Mouse (Mus musculus) kidney, adult 2 months (tissue): ENCODE measurements at regions not wholly inside any gene's neighbourhood (a gene's known extent, or its start where the extent isn't known, plus 50 kb on each side); places are given as distances from the start of the nearest gene placed in this dataset.

Experiments
- DNase-seq: peaks from one replicate; pipeline ENCODE4 v3.0.0; 2021
- H3K27ac ChIP-seq: fragments of 200-500 bp; 2 replicates; pipeline ENCODE4 v1.5.1; 2012; ENCODE audit warnings: low read depth, low read length, control low read depth, inconsistent platforms; ENCODE audit not compliant: insufficient read depth
- H3K27me3 ChIP-seq: fragments of 200-500 bp; replicated peaks from 2 replicates; pipeline ENCODE4 v1.6.1; 2012; ENCODE audit warnings: mild to moderate bottlenecking, moderate library complexity, low read length, inconsistent platforms; ENCODE audit not compliant: control insufficient read depth, insufficient read depth
- H3K36me3 ChIP-seq: fragments of 200-500 bp; 2 replicates; pipeline ENCODE4 v1.6.1; 2012; ENCODE audit warnings: mild to moderate bottlenecking, moderate library complexity, low read length, inconsistent platforms; ENCODE audit not compliant: control insufficient read depth, insufficient read depth
- H3K4me1 ChIP-seq: fragments of 200-500 bp; 2 replicates; pipeline ENCODE4 v1.6.1; 2011; ENCODE audit warnings: low read length; ENCODE audit not compliant: control insufficient read depth, insufficient read depth
- H3K4me3 ChIP-seq: fragments of 200-500 bp; 2 replicates; pipeline ENCODE4 v1.5.1; 2011; ENCODE audit warnings: mild to moderate bottlenecking, low read depth, low read length, control low read depth; ENCODE audit not compliant: insufficient read depth
- CTCF ChIP-seq: fragments of 200-500 bp; conservative IDR thresholded peaks from 2 replicates; pipeline ENCODE4 v1.5.1; 2011; ENCODE audit warnings: low read depth, mild to moderate bottlenecking, control low read depth, low read length, moderate library complexity, mixed read lengths; ENCODE audit not compliant: insufficient read depth, insufficient read length
- POLR2A ChIP-seq: fragments of 200-500 bp; IDR thresholded peaks from one replicate; pipeline ENCODE4 v1.6.1; 2011; ENCODE audit warnings: low read depth, low read length, control low read depth
- WGBS: fragments of 180-500 bp; shearing (Covaris S2); methylation state at CpG from one replicate; pipeline ENCODE4 v1.1.7; 2018; 5-methylcytosine and 5-hydroxymethylcytosine counted together

DNA sequence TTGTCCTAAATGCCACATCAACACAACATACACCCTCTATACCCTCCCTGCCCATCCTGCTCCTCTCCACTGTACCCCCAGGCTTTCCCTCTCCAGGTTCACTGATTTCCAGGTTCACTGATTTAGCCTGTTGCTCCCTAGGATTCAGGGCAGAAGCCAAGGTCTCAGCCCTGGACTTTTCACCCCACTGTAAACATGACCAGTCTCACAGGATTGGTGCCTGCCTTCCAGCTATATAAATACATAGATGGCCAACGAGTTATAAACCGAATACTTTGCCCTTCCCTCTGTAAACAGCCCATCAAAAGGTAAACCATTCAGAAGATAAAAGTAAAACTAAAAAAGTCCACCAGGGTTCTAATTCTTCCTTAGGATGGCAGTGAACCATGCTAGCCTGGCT lies 129.6 kb downstream of the Cxcl12 start:
- WGBS: 83% methylated on average over 2 of the region's 2 CpGs
- TF ChIP-seq POLR2A (no peak), CTCF (no peak)
- no peak for DNase-seq
- Histone ChIP-seq H3K27me3 (no peaks in the 10 kb centered on the region), H3K4me3 (no peak overlapping the region), H3K4me1 (no peaks in the 10 kb centered on the region), H3K36me3 (no peaks in the 10 kb centered on the region), H3K27ac (no peak overlapping the region)

DNA sequence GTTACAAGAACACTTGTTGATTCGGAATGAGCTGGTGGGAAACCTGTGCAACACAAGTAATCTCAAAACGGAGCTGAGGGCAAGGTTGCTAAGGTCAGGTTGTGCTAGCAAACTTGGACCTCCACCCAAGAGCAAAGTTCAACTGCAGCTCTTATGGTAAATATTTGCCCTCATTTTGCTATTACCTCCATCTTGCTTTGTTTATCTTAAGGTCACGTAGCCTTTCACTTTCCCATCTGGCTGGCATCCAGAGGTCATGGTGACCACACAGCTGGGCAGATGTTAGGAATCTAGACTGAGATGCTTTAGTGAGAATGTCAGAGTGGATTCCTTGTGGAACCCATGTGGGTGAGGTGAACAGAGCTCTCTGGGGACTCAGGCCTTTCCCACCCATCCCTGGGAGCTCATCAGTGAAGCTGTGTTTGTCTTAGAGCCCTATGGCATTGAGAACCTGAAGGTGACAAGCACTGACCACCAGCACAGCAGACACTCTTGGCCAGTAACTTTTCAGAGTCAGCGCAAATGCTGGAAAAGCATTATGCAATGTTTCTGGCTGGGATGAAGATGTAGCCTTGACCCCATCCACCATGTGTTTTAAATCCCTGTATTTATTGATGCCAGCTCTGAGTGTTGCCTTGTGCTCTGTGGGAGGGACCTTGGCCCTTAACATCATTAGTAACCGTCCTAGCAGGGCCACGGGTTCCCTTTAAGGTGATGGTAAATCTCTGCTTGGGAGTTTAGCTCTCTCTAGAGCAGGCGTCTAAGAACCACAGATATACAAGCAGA lies 131.4 kb downstream of the Cxcl12 start:
- no peaks in the 10 kb centered on the region for H3K4me1 ChIP-seq
- no peak overlapping the region for H3K4me3 ChIP-seq
- H3K27me3 ChIP-seq: no peaks in the 10 kb centered on the region
- no peaks in the 10 kb centered on the region for H3K36me3 ChIP-seq
- no peak overlapping the region for H3K27ac ChIP-seq
- peak; percentile 8 for DNase-seq
- 63% methylated on average over 7 of the region's 7 CpGs for WGBS
- TF ChIP-seq CTCF: no peak
- TF ChIP-seq POLR2A: no peak

DNA sequence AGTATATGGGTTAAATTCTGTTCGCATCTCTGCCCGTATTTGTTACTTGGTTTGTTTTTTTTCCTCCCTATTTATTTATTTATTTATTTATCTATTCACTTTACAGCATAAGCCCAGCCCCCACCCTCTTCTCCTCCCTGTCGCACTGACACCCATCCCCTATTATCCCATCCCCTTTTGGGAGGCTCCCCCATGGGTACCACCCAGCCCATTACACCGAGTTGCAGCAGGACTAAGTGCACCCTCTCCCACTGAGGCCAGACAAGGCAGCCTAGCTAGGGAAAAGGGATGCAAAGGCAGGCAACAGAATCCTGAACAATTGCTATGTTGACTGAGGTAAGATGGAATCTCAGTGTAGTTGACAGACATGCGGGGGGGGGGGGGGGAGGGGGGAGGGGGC lies 135.0 kb downstream of the Cxcl12 start:
- DNase-seq: no peak
- Histone ChIP-seq H3K27me3 (no peaks in the 10 kb centered on the region), H3K4me1 (no peaks in the 10 kb centered on the region), H3K36me3 (no peaks in the 10 kb centered on the region), H3K4me3 (no peak overlapping the region), H3K27ac (no peak overlapping the region)
- no peak for TF ChIP-seq CTCF
- TF ChIP-seq POLR2A: no peak
- WGBS: 52% methylated on average over 5 of the region's 5 CpGs

DNA sequence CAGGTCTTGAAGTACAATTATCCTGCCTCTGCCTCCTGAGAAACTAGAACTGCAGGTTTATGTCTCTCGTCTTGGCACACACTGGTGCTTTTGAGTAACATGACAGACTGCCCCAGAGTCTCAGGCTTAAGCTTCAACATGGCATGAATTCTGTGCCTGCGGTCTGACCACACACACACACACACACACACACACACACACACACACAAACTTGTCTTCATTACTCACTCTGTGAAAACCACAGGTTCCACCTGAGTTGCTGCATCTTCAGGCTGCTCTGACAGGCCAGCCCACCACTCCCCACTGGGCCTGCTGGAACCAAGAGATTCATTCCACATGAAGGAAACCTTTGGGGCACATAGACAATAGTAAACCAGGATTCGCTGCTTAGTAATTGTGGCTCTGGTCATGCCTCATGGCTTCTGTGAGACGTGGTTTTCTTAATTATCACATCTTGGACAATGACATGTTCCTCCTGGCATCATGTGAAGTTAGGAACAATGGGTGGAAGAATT lies 137.5 kb downstream of the Cxcl12 start:
- no peak overlapping the region for H3K4me3 ChIP-seq
- no peak for DNase-seq
- H3K36me3 ChIP-seq: no peaks in the 10 kb centered on the region
- no peak overlapping the region for H3K27ac ChIP-seq
- TF ChIP-seq CTCF: no peak
- TF ChIP-seq POLR2A: no peak
- WGBS: 75% methylated on average over 4 of the region's 4 CpGs
- no peaks in the 10 kb centered on the region for H3K4me1 ChIP-seq
- no peaks in the 10 kb centered on the region for H3K27me3 ChIP-seq

DNA sequence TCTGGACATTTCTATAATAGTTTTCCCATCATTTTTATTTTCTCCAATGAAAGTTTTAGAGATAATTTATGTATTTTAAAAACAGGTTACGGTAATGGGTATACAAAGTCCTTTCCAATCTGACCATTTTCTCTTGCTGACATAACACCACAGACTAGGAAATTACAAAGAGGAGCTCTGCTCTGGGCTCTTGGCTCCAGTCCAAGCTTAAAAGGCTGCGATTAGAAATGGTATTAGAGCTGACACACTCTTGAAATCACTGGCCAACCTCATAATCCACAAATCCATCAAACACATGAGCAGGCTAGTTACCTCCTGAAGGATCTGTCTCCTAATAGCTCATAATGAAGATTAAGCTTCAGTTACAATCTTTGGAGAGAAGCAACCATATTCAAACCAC lies 140.3 kb downstream of the Cxcl12 start:
- WGBS: 72% methylated on average over 2 of the region's 2 CpGs
- TF ChIP-seq CTCF (no peak), POLR2A (no peak)

DNA sequence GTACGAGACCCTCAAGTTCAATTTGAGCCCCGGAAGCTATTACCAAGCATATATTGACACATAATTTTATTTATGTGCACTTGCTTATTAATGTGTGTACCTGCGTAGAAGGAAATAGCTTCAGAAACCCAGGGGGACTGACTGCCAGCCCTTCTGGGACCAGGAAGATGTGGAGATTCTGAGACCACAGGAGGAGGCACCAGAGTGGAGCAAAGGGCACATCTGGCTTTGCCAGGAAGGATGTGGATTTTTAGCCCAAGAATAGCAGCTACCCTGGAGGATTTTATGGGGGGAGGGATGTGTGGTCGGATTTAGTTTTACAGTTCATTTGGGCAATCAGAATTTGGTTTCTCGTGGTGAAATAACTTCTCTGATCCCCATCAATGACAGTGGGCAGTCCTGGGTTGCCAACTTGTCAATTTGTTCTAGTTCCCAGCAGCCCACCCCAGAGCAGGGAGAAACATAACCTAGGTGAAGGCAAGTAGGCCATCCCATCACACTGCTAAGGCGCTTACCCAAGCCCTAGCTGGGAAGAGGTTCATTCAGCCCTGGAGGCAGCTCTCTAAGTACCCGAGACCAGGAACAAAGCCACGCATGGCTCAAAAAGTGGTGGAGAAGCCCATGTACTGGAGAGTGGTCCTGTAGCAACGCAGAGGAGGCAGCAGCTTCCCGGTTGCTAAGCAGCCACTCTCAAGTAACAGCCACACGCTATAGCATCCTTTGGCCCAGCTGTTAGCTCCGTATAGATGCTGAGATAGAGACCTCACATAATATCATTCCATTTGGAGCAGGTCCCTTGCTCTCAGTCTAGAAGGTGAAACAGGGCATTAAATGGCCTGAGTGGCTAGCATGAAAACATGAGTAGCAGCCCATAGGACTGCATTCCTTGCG lies 144.8 kb downstream of the Cxcl12 start:
- WGBS: 77% methylated on average over 13 of the region's 13 CpGs
- Histone ChIP-seq H3K4me3 (no peak overlapping the region), H3K36me3 (no peaks in the 10 kb centered on the region), H3K27me3 (no peaks in the 10 kb centered on the region), H3K27ac (no peak overlapping the region), H3K4me1 (no peaks in the 10 kb centered on the region)
- TF ChIP-seq POLR2A (no peak), CTCF (no peak)
- DNase-seq: no peak

More for the DNA sequence above, 140.3 kb downstream of the Cxcl12 start:
- DNase-seq: no peak
- H3K4me1 ChIP-seq: no peaks in the 10 kb centered on the region
- H3K27ac ChIP-seq: no peak overlapping the region
- no peak overlapping the region for H3K4me3 ChIP-seq
- H3K36me3 ChIP-seq: no peaks in the 10 kb centered on the region
- H3K27me3 ChIP-seq: no peaks in the 10 kb centered on the region
